Mouse (Mus musculus) limb, embryonic 15.5 days (tissue): Measurements from ENCODE around the gene Mdk. TPM values are rescaled to one million over a fixed set of nuclear protein-coding genes. Genes with fewer than 3 reads are reported as not detected.

ENCODE experiments used
- ATAC-seq: fragments of 200-750 bp; cut with Nextera tagmentation; 2 replicates; pipeline ENCODE4 v1.8.0; 2017; ENCODE audit warnings: low read depth, moderate TSS enrichment; ENCODE audit not compliant: insufficient number of reproducible peaks, low FRiP score, low TSS enrichment
- H3K27ac ChIP-seq: fragments of 300-500 bp; sonication (generic); 2 replicates; pipeline ENCODE4 v1.5.1; 2015; ENCODE audit warnings: moderate library complexity, mild to moderate bottlenecking, inconsistent platforms
- H3K27me3 ChIP-seq: fragments of 300-500 bp; sonication (generic); 2 replicates; pipeline ENCODE4 v1.6.1; 2015; ENCODE audit warnings: inconsistent platforms
- H3K36me3 ChIP-seq: fragments of 300-500 bp; sonication (generic); 2 replicates; pipeline ENCODE4 v1.6.1; 2015; ENCODE audit warnings: inconsistent platforms
- H3K4me1 ChIP-seq: fragments of 300-500 bp; sonication (generic); 2 replicates; pipeline ENCODE4 v1.6.1; 2015; ENCODE audit warnings: inconsistent platforms
- H3K4me2 ChIP-seq: fragments of 300-500 bp; sonication (generic); 2 replicates; pipeline ENCODE4 v1.6.1; 2015; ENCODE audit warnings: mild to moderate bottlenecking, inconsistent platforms
- H3K4me3 ChIP-seq: fragments of 300-500 bp; sonication (generic); 2 replicates; pipeline ENCODE4 v1.5.1; 2015; ENCODE audit warnings: mild to moderate bottlenecking, inconsistent platforms
- H3K9ac ChIP-seq: fragments of 300-500 bp; sonication (generic); 2 replicates; pipeline ENCODE4 v1.6.1; 2015; ENCODE audit warnings: inconsistent platforms
- H3K9me3 ChIP-seq: fragments of 300-500 bp; sonication (generic); 2 replicates; pipeline ENCODE4 v1.6.1; 2016; ENCODE audit warnings: inconsistent platforms
- WGBS: fragments of 180-500 bp; shearing (Covaris S2); methylation state at CpG from one replicate; pipeline ENCODE4 v1.1.7; 2015; 5-methylcytosine and 5-hydroxymethylcytosine counted together
- polyA plus RNA-seq: library from polyadenylated mRNA; unstranded; fragments of >200 nt; fragmentation: Nextera tagmentation; extraction: Ambion mirVana; gene quantifications from 2 replicates; pipeline ENCODE4 v1.2.1, GENCODE M21; 2015

Mdk gene
- polyA plus RNA-seq, 1 experiment from 2014 or later: 1,046 TPM

DNA sequence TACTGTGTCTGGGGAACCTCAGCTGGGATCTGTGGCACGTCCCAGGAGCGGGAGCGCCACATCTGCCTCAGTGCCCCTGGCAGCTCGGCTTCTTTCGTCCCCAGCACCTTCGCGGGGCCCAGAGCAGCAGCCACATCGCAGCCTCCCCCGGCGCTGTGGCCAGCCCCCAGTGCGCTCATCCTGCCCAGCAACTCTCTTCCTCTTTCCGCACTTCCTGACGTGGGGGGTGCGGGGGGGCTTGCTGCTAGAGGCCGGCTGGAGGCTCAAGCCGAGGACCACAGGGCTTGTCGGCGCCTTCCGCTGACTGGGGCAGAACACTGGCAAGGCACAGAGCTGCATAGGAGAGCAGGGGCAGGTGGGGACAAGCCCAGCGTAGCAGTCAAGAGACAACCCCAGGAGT, 33.3 kb upstream of the Mdk start:
- Histone ChIP-seq H3K4me1 (peaks cover 44% of the 10 kb centered on the region), H3K4me2 (peak overlapping the region; percentile 87), H3K4me3 (peak overlapping the region; percentile 92), H3K27ac (peak overlapping the region; percentile 81), H3K27me3 (peaks cover 2% of the 10 kb centered on the region; the same call in 1 of the 2 replicates), H3K9ac (no peak overlapping the region), H3K9me3 (no peaks in the 10 kb centered on the region), H3K36me3 (no peaks in the 10 kb centered on the region)
- 18% methylated on average over 20 of the region's 20 CpGs for WGBS
- ATAC-seq: no peak

- H3K36me3 ChIP-seq: no peaks in the 10 kb centered on the region
- H3K4me3 ChIP-seq: peak overlapping the region; percentile 92
- no peak overlapping the region for H3K9ac ChIP-seq
- H3K4me2 ChIP-seq: peak overlapping the region; percentile 87
- H3K9me3 ChIP-seq: no peaks in the 10 kb centered on the region
- no peaks in the 10 kb centered on the region for H3K27me3 ChIP-seq
- H3K4me1 ChIP-seq: peaks cover 49% of the 10 kb centered on the region
- no peak for ATAC-seq
- peak overlapping the region; percentile 81; the same call in 1 of the 2 replicates for H3K27ac ChIP-seq
- 60% methylated on average over 3 of the region's 3 CpGs for WGBS
Measured at GRCm38 (mm10) chr2:91964610-91965204, 32.6 kb upstream of the Mdk start.

GRCm38 (mm10) chr2:91963443-91963932, 31.4 kb upstream of the Mdk start:
- peak overlapping the region; percentile 87 for H3K4me2 ChIP-seq
- H3K9ac ChIP-seq: peak overlapping the region; percentile 88
- WGBS: under 1% methylated on average over 46 of the region's 57 CpGs
- peak; percentile 91 for ATAC-seq
- H3K36me3 ChIP-seq: no peaks in the 10 kb centered on the region
- no peaks in the 10 kb centered on the region for H3K9me3 ChIP-seq
- peak overlapping the region; percentile 80 for H3K27ac ChIP-seq
- H3K27me3 ChIP-seq: no peaks in the 10 kb centered on the region
- peak overlapping the region; percentile 92 for H3K4me3 ChIP-seq
- peaks cover 52% of the 10 kb centered on the region for H3K4me1 ChIP-seq

DNA sequence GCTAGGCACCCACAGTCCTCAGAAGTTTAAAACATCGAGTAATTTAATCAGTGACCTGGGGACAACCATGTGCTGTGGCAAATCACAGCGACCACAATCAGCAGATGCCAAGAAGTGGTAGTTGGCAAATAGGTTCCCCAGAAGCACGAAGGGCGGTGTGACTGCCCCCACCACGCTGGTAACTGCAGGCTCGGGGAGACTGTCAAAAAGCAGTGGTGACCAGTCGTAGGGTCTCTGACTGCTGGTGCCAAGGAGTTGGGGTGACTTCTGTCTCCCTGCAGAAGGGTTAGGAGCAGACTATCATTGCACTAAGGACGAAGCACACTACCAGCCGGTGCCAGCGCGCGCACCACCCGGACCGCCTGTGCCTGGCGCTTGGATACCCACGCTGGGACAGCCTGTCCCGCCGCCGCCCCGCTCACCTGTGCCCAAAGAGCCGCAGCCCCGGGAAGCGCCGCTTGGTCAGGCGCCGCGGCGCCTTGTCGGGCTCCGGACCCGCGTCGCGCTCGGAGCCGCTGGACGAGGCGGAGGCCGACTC, 30.8 kb upstream of the Mdk start:
- Histone ChIP-seq H3K4me2 (peak overlapping the region; percentile 87), H3K9ac (peak overlapping the region; percentile 88), H3K36me3 (no peaks in the 10 kb centered on the region), H3K27me3 (no peaks in the 10 kb centered on the region), H3K27ac (peak overlapping the region; percentile 80), H3K4me1 (peaks cover 50% of the 10 kb centered on the region), H3K9me3 (no peaks in the 10 kb centered on the region), H3K4me3 (peak overlapping the region; percentile 92)
- WGBS: under 1% methylated on average over 33 of the region's 39 CpGs
- ATAC-seq: peak; percentile 25; the same call in 1 of the 2 replicates

- Histone ChIP-seq H3K4me1 (peaks cover 57% of the 10 kb centered on the region), H3K4me3 (peak overlapping the region; percentile 92), H3K27ac (no peak overlapping the region), H3K36me3 (no peaks in the 10 kb centered on the region), H3K27me3 (no peaks in the 10 kb centered on the region), H3K9me3 (no peaks in the 10 kb centered on the region), H3K4me2 (peak overlapping the region; percentile 87), H3K9ac (no peak overlapping the region; the same call in 1 of the 2 replicates)
- ATAC-seq: no peak
- WGBS: 48% methylated on average over 4 of the region's 4 CpGs
Measured at GRCm38 (mm10) chr2:91961901-91962761, 30.0 kb upstream of the Mdk start.

- 91% methylated on average over 5 of the region's 5 CpGs for whole genome bisulfite sequencing
- Histone ChIP-seq H3K27me3 (no peaks in the 10 kb centered on the region), H3K9ac (no peak overlapping the region), H3K4me1 (peaks cover 62% of the 10 kb centered on the region), H3K4me2 (no peak overlapping the region), H3K4me3 (no peak overlapping the region), H3K9me3 (no peaks in the 10 kb centered on the region), H3K36me3 (no peaks in the 10 kb centered on the region), H3K27ac (no peak overlapping the region)
- no peak for ATAC-seq
Measured at GRCm38 (mm10) chr2:91960459-91960858, 28.4 kb upstream of the Mdk start.

DNA sequence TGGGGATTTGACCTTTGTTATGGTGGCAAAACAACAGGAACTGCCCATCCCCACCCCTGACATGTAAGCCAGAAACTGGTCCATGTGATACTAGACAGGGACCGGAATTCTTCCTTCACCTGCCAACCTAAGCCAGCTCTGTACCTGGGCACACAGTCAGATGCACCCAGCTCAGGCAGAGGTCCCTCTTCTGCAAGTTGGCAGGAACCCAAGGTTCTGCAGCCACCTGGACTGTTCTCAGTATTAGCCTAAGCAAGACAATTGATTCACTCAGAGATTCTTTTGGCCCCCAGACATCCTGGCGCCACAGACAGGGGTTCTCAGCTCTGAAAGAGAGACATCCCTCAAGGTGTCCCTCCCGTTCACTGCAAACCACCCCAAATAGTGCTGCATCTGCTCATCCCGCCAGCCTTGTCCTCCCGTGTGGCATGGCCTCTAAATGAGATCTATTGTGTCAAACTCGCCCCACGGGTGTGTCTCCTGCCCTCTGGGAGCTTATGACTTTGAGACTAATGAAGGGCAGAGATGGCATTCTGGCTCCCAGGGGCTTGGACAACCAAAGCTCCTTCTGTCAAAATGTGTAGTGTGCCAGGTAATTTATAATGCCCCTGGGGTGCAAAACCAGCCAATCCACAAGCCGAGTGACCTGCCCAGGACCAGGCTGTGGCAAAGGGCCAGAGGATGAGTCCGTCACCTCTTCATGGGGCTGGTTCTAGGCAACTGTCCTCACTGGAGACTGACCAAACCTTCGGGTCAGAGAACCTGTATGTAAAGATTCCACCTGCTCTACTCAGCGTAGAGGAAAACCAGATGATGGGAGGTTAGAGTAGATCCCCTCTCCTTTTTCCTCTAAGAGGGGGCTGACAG, 27.7 kb upstream of the Mdk start:
- no peaks in the 10 kb centered on the region for H3K27me3 ChIP-seq
- ATAC-seq: no peak
- no peak overlapping the region for H3K9ac ChIP-seq
- 73% methylated on average over 11 of the region's 11 CpGs for WGBS
- H3K36me3 ChIP-seq: no peaks in the 10 kb centered on the region
- no peak overlapping the region for H3K4me3 ChIP-seq
- H3K4me1 ChIP-seq: peaks cover 64% of the 10 kb centered on the region
- H3K9me3 ChIP-seq: no peaks in the 10 kb centered on the region
- no peak overlapping the region for H3K4me2 ChIP-seq
- no peak overlapping the region for H3K27ac ChIP-seq

GRCm38 (mm10) chr2:91958701-91959457, 26.8 kb upstream of the Mdk start:
- no peaks in the 10 kb centered on the region for H3K27me3 ChIP-seq
- no peak overlapping the region for H3K9ac ChIP-seq
- H3K4me3 ChIP-seq: no peak overlapping the region
- H3K27ac ChIP-seq: no peak overlapping the region
- peaks cover 67% of the 10 kb centered on the region for H3K4me1 ChIP-seq
- no peaks in the 10 kb centered on the region for H3K9me3 ChIP-seq
- H3K36me3 ChIP-seq: no peaks in the 10 kb centered on the region
- ATAC-seq: no peak
- 44% methylated on average over 10 of the region's 10 CpGs for WGBS
- H3K4me2 ChIP-seq: no peak overlapping the region

DNA sequence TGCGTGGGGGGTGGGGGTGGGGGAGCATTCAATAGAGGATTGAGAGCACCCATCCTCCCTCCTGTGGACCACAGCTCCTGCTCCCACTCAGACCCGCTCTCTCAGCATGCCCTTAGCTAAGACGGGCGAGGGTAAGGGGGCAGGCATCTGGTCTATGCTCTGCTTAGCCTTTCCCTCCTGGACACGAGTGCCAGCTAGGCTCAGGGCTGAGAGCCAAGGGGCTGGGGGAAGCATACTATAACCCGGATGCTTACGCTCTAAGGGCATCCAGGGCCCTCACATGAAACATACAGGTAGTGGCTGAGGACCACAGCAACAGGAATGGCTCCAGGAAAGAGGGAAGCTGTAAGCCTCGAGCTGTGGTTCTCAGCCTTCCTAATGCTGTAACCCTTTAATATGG, 26.0 kb upstream of the Mdk start:
- no peak overlapping the region for H3K9ac ChIP-seq
- H3K9me3 ChIP-seq: no peaks in the 10 kb centered on the region
- peaks cover 68% of the 10 kb centered on the region for H3K4me1 ChIP-seq
- ATAC-seq: no peak
- H3K4me3 ChIP-seq: no peak overlapping the region
- no peak overlapping the region for H3K4me2 ChIP-seq
- H3K36me3 ChIP-seq: no peaks in the 10 kb centered on the region
- no peaks in the 10 kb centered on the region for H3K27me3 ChIP-seq
- 73% methylated on average over 8 of the region's 8 CpGs for WGBS
- no peak overlapping the region for H3K27ac ChIP-seq

- Histone ChIP-seq H3K36me3 (no peaks in the 10 kb centered on the region), H3K27me3 (no peaks in the 10 kb centered on the region), H3K27ac (peak overlapping the region; percentile 54; the same call in 1 of the 2 replicates), H3K9me3 (no peaks in the 10 kb centered on the region), H3K4me2 (no peak overlapping the region), H3K4me3 (no peak overlapping the region), H3K4me1 (peaks cover 58% of the 10 kb centered on the region), H3K9ac (no peak overlapping the region)
- 16% methylated on average over 4 of the region's 4 CpGs for WGBS
- peak; percentile 42; the same call in 1 of the 2 replicates for ATAC-seq
Measured at GRCm38 (mm10) chr2:91957096-91957495, 25.0 kb upstream of the Mdk start.

GRCm38 (mm10) chr2:91955875-91956274, 23.8 kb upstream of the Mdk start:
- no peak for ATAC-seq
- no peak overlapping the region for H3K27ac ChIP-seq
- H3K4me1 ChIP-seq: peaks cover 47% of the 10 kb centered on the region
- no peaks in the 10 kb centered on the region for H3K27me3 ChIP-seq
- H3K36me3 ChIP-seq: no peaks in the 10 kb centered on the region
- no peak overlapping the region for H3K4me3 ChIP-seq
- no peak overlapping the region for H3K9ac ChIP-seq
- WGBS: 72% methylated on average over 6 of the region's 6 CpGs
- no peak overlapping the region for H3K4me2 ChIP-seq
- no peaks in the 10 kb centered on the region for H3K9me3 ChIP-seq
